Mouse (Mus musculus) stomach, embryonic 14.5 days (tissue): ENCODE measurements around the gene Tbck. TPM values are rescaled to one million over a fixed set of nuclear protein-coding genes. Genes with fewer than 3 reads are reported as not detected.
A peak's percentile ranks its signal among the peaks of the same experiment; 100 is the strongest.

ENCODE experiments used
- ATAC-seq: fragments of 200-750 bp; cut with Nextera tagmentation; 2 replicates; pipeline ENCODE4 v1.8.0; 2017; ENCODE audit warnings: low read depth, moderate TSS enrichment; ENCODE audit not compliant: insufficient number of reproducible peaks, insufficient read depth, low FRiP score
- H3K27ac ChIP-seq: fragments of 300-500 bp; sonication (generic); 2 replicates; pipeline ENCODE4 v1.5.1; 2014; ENCODE audit warnings: mild to moderate bottlenecking, low read length, moderate library complexity, mixed read lengths
- H3K27me3 ChIP-seq: fragments of 300-500 bp; sonication (generic); 2 replicates; pipeline ENCODE4 v1.6.1; 2014; ENCODE audit warnings: low read length, control low read depth, mixed read lengths; ENCODE audit not compliant: control insufficient read depth, insufficient read depth
- H3K36me3 ChIP-seq: fragments of 300-500 bp; sonication (generic); 2 replicates; pipeline ENCODE4 v1.6.1; 2014; ENCODE audit warnings: mild to moderate bottlenecking, control low read depth, low read length, moderate library complexity, mixed read lengths; ENCODE audit not compliant: control insufficient read depth, insufficient read depth
- H3K4me1 ChIP-seq: fragments of 300-500 bp; sonication (generic); 2 replicates; pipeline ENCODE4 v1.6.1; 2014; ENCODE audit warnings: low read length, control low read depth, mixed read lengths; ENCODE audit not compliant: control insufficient read depth, insufficient read depth
- H3K4me2 ChIP-seq: fragments of 300-500 bp; sonication (generic); replicated peaks from 2 replicates; pipeline ENCODE4 v1.6.1; 2014; ENCODE audit warnings: low read depth, low read length, control low read depth
- H3K4me3 ChIP-seq: fragments of 300-500 bp; sonication (generic); 2 replicates; pipeline ENCODE4 v1.5.1; 2014; ENCODE audit warnings: low read depth, low read length, control low read depth
- H3K9ac ChIP-seq: fragments of 300-500 bp; sonication (generic); replicated peaks from 2 replicates; pipeline ENCODE4 v1.6.1; 2014; ENCODE audit warnings: low read depth, mild to moderate bottlenecking, control low read depth, low read length, moderate library complexity, mixed read lengths
- H3K9me3 ChIP-seq: fragments of 300-500 bp; sonication (generic); 2 replicates; pipeline ENCODE4 v1.6.1; 2016; ENCODE audit warnings: low read depth, low read length, control low read depth; ENCODE audit not compliant: control insufficient read depth
- WGBS: fragments of 180-500 bp; shearing (Covaris S2); extraction: QIAGEN DNeasy Blood & Tissue Kit; methylation state at CpG from one replicate; pipeline ENCODE4 v1.1.7; 2014; 5-methylcytosine and 5-hydroxymethylcytosine counted together
- polyA plus RNA-seq: library from polyadenylated mRNA; unstranded; fragments of >200 nt; fragmentation: Nextera tagmentation; extraction: Ambion mirVana; gene quantifications from 2 replicates; pipeline ENCODE4 v1.2.1, GENCODE M21; 2014

Tbck gene
- polyA plus RNA-seq = 22.9 and 26.3 TPM in 2 replicates

DNA sequence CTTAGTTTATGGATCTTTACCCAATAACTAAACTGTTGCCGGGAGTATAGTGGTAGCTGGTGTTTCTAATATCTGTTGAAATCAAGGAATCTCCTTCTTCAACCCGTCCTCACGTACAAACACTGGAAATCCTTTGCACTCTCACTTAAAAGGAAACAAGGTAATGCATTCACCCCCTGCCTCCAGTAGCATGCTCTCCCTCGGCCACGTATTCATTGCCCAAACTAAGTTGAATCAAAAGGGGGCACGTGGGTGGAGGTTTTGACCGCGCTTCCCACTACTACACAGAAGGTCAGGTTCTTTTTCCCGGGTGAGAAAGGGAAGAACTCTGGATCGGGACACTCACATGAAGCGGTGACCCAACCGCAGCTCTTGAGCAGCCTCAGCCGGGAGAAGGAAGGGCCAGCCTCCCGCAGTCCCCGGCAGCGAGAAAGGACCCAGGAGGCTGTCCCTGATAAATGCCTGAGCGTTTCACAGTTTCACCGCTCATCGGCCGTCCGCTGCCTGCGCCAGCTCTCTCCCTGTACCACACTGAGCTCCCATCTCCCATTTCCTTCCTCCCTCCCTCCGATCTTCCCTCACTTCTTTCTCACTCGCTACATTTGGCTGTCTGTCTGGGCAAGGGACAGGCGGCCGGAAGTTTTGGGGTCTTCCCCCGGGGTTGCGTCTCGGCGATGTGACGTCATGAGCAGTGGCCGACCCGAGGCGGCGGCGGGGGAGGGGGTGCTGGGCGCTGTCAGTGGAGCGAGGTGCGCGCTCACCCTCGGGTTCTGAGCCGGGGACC, at the start of gene Tbck:
Gene Tbck (plus strand): TSS at position 698 of the 784 bp plus-strand sequence.
- Histone ChIP-seq H3K9me3 (no peaks in the 10 kb centered on the region), H3K36me3 (no peaks in the 10 kb centered on the region; the same call in 1 of the 2 replicates)
- 0% methylated on average over 41 of the region's 42 CpGs for WGBS

DNA sequence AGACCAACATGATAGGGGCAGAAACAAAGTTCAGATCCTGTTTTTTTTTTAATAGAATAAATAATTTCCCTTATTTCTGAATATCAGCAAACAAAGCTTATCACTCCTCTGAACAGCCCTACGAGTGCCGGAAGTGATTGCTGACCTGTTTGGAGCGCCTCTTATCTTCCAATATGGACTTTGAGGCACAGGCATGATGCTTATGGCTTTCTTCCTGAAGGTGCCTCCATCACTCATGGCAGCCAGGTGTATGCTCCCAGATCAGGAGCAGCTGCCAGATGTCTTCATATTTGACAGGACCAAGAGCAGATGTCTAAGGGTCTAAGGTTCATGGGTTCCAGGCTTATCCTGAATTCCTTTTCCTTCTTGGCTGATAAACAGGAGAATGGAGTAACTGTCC, 46.9 kb upstream of the Tbck start:
- WGBS = 75% methylated on average over 3 of the region's 3 CpGs
- Histone ChIP-seq H3K9me3 (no peaks in the 10 kb centered on the region), H3K4me2 (no peak overlapping the region), H3K4me1 (no peaks in the 10 kb centered on the region), H3K9ac (no peak overlapping the region), H3K27me3 (no peaks in the 10 kb centered on the region), H3K4me3 (no peak overlapping the region), H3K36me3 (no peaks in the 10 kb centered on the region), H3K27ac (no peak overlapping the region)
- no peak for ATAC-seq

More for the DNA sequence above, at the start of gene Tbck:
- peak within 1 kb of the TSS; percentile 70 for H3K9ac ChIP-seq
- H3K27me3 ChIP-seq = no peaks in the 10 kb centered on the region
- peak within 1 kb of the TSS; percentile 83 for H3K4me2 ChIP-seq
- peak within 1 kb of the TSS; percentile 65 for H3K4me3 ChIP-seq
- H3K27ac ChIP-seq = peak within 1 kb of the TSS; percentile 80
- peaks cover 7% of the 10 kb centered on the region; the same call in 1 of the 2 replicates for H3K4me1 ChIP-seq
- ATAC-seq = peak; percentile 97

DNA sequence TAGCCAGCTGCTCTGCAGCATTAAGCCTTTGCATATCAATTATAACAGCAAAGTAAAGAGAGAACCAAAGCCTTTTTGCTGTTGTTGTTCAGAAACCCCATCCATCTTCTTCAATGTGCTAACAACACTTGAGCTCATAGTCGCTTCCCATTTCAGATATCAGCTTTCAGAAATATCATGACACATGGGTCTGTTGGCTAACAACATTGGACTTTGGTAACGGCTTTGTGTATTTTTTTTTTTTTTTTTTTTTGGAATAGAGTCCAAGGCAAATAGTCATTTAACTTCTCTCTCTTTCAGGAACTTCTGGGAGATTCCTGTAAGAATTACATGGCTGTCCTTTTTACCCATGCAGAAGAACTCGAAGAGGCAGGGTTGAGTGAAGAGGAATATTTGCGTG, 39.9 kb upstream of the Tbck start:
- Histone ChIP-seq H3K4me2 (no peak overlapping the region), H3K4me3 (no peak overlapping the region), H3K9ac (no peak overlapping the region), H3K4me1 (no peaks in the 10 kb centered on the region), H3K27me3 (no peaks in the 10 kb centered on the region), H3K9me3 (no peaks in the 10 kb centered on the region), H3K27ac (no peak overlapping the region), H3K36me3 (no peaks in the 10 kb centered on the region)
- 73% methylated on average over 4 of the region's 4 CpGs for WGBS
- ATAC-seq = no peak

DNA sequence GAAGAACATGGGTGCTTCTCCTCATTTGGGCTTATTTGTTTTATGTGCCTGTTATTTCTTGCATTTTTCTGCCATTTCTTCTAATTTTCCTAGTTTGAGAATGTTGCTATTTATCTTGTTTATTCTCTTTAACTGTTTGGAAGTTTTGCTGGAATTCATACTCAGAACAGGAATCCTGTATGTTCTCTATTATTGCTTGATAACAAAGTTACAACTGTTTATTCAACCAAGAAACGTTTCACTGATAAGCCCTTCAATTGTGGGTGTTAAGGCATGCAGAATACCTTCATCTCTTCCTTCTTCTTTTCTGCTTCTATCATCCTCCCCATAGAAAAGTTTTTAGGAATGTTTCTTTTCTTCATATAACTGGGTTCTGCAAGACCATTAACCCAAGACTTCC, 37.1 kb upstream of the Tbck start:
- Histone ChIP-seq H3K4me2 (no peak overlapping the region), H3K9ac (no peak overlapping the region), H3K4me1 (no peaks in the 10 kb centered on the region), H3K9me3 (no peaks in the 10 kb centered on the region), H3K4me3 (no peak overlapping the region), H3K27ac (no peak overlapping the region), H3K36me3 (no peaks in the 10 kb centered on the region), H3K27me3 (no peaks in the 10 kb centered on the region)
- 29% methylated on average over 1 of the region's 1 CpGs for WGBS
- no peak for ATAC-seq

DNA sequence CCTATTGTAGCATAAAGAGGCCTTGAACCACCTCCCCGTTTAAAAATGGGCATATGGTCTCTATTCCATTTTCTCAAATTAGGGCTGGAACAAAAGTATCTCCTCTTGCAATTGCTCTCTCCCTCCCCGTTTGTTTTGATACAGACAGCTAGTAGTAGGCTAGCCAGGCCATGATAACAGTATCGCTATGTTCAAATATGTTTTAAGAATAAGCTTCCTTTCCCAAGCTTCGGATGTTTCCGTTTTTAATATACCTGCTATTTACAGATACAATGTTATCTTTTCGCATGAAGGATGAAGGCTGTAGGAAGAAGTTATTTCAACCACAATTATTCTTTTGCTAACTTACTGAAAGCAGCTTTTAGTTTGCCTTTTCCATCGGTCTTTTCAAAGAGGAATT, 34.6 kb upstream of the Tbck start:
- H3K27me3 ChIP-seq = no peaks in the 10 kb centered on the region
- WGBS = 83% methylated on average over 7 of the region's 7 CpGs
- no peaks in the 10 kb centered on the region for H3K4me1 ChIP-seq
- H3K4me2 ChIP-seq = no peak overlapping the region
- no peaks in the 10 kb centered on the region for H3K36me3 ChIP-seq
- no peaks in the 10 kb centered on the region for H3K9me3 ChIP-seq
- H3K27ac ChIP-seq = no peak overlapping the region
- no peak for ATAC-seq
- H3K4me3 ChIP-seq = no peak overlapping the region
- H3K9ac ChIP-seq = no peak overlapping the region

DNA sequence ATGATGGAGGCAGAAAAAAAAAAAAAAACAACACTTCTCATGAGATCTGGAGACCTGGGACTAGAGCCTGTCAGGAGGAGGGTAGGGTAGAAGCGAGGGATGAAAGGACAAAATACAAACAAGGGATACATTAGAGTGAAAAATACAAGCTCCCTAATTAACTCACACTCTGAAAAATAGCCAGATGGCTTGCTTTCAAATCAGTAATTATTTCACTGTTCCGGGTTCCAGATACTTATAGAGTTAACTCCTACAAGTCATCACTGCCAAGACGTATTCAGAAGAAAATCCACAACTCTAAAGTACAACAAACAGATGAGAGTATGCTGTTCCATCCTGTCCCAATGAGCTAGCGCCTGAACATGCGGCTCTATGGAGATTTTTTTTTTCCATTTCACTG, 33.8 kb upstream of the Tbck start:
- no peak for ATAC-seq
- H3K9ac ChIP-seq = no peak overlapping the region

DNA sequence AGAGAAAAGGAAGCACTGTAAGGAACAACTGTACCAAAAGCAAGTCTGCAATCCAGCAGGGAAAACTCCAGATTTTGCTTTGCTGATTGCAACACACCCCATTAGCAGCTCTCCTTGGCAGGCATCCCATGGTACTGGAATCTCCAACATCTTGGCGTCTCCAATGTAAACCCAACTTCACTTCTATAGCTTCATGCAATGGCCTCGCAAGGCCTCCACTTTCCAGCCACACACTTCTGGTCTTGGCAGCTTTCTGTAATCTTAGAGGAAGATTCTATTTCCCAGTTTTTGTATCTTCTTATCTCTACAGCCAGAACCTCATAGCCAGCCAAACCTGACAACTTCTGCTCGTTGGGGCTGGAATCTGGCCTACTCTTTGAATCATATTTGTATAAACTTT, 32.2 kb upstream of the Tbck start:
- Histone ChIP-seq H3K9me3 (no peaks in the 10 kb centered on the region), H3K4me3 (no peak overlapping the region), H3K27ac (no peak overlapping the region), H3K4me1 (no peaks in the 10 kb centered on the region), H3K36me3 (no peaks in the 10 kb centered on the region), H3K9ac (no peak overlapping the region), H3K27me3 (no peaks in the 10 kb centered on the region), H3K4me2 (no peak overlapping the region)
- no peak for ATAC-seq
- 57% methylated on average over 3 of the region's 3 CpGs for WGBS

More for the DNA sequence above, 33.8 kb upstream of the Tbck start:
- H3K4me1 ChIP-seq = no peaks in the 10 kb centered on the region
- H3K4me2 ChIP-seq = no peak overlapping the region
- whole genome bisulfite sequencing = 72% methylated on average over 5 of the region's 5 CpGs
- H3K9me3 ChIP-seq = no peaks in the 10 kb centered on the region
- H3K4me3 ChIP-seq = no peak overlapping the region
- H3K27me3 ChIP-seq = no peaks in the 10 kb centered on the region
- H3K27ac ChIP-seq = no peak overlapping the region
- no peaks in the 10 kb centered on the region for H3K36me3 ChIP-seq

DNA sequence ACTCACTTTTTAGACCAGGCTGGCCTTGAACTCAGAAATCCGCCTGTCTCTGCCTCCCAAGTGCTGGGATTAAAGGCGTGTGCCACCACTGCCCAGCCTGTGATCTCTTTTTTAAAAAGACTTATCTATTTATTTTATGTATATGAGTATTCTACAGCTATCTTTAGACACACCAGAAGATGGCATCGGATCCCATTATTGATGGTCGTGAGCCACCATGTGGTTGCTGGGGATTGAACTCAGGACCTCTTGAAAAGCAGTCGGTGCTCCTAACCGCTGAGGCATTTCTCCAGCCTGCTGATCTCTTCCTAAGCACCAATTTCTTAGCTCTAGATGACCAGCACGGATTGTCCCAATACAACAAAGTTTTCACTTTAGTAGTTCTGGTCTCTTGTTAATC, 30.0 kb upstream of the Tbck start:
- no peak overlapping the region for H3K4me3 ChIP-seq
- no peaks in the 10 kb centered on the region for H3K27me3 ChIP-seq
- H3K4me1 ChIP-seq = no peaks in the 10 kb centered on the region
- no peaks in the 10 kb centered on the region for H3K36me3 ChIP-seq
- WGBS = 91% methylated on average over 7 of the region's 7 CpGs
- no peak overlapping the region for H3K27ac ChIP-seq
- no peaks in the 10 kb centered on the region for H3K9me3 ChIP-seq
- H3K4me2 ChIP-seq = no peak overlapping the region
- ATAC-seq = no peak
- H3K9ac ChIP-seq = no peak overlapping the region

DNA sequence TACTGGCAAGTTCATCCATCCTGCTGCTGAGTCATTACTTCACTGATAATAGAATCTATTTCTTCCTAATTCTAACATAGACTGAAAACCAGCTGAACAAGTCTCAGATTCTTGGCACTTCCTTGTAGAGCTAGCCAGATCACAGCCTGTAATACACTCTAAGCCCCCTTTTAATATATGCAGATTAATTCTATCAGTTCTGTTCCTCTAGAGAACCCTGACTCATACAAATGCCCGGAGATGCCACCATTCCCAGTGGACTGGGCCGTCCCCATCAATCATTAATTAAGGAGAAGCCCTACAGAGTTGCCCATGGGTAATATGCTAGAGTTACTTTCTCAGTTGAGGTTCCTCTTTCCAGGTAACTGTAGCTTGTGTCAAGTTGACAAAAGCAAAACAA, 28.0 kb upstream of the Tbck start:
- Histone ChIP-seq H3K4me1 (no peaks in the 10 kb centered on the region), H3K9ac (no peak overlapping the region), H3K4me3 (no peak overlapping the region), H3K27me3 (no peaks in the 10 kb centered on the region), H3K4me2 (no peak overlapping the region), H3K27ac (no peak overlapping the region), H3K36me3 (peaks cover 6% of the 10 kb centered on the region; the same call in 1 of the 2 replicates), H3K9me3 (no peaks in the 10 kb centered on the region)
- ATAC-seq = no peak
- WGBS = 85% methylated on average over 2 of the region's 2 CpGs
